Mouse (Mus musculus) kidney, embryonic 16.5 days (tissue): Measurements from ENCODE around the gene Ube2n. TPM values are rescaled to one million over a fixed set of nuclear protein-coding genes. Genes with fewer than 3 reads are reported as not detected.

Experiments used
- ATAC-seq: fragments of 200-750 bp; cut with Nextera tagmentation; 2 replicates; pipeline ENCODE4 v1.8.0; 2017; ENCODE audit warnings: moderate TSS enrichment; ENCODE audit not compliant: low FRiP score, low TSS enrichment
- H3K27ac ChIP-seq: fragments of 300-500 bp; sonication (generic); 2 replicates; pipeline ENCODE4 v1.5.1; 2014; ENCODE audit warnings: low read length
- H3K27me3 ChIP-seq: fragments of 300-500 bp; sonication (generic); 2 replicates; pipeline ENCODE4 v1.6.1; 2014; ENCODE audit warnings: low read length, control low read depth, mixed read lengths; ENCODE audit not compliant: insufficient read depth
- H3K36me3 ChIP-seq: fragments of 300-500 bp; sonication (generic); 2 replicates; pipeline ENCODE4 v1.6.1; 2014; ENCODE audit warnings: low read length, control low read depth, mixed read lengths; ENCODE audit not compliant: insufficient read depth
- H3K4me1 ChIP-seq: fragments of 300-500 bp; sonication (generic); 2 replicates; pipeline ENCODE4 v1.6.1; 2014; ENCODE audit warnings: low read length, control low read depth, mixed read lengths; ENCODE audit not compliant: insufficient read depth
- H3K4me2 ChIP-seq: fragments of 300-500 bp; sonication (generic); replicated peaks from 2 replicates; pipeline ENCODE4 v1.6.1; 2014; ENCODE audit warnings: low read depth, low read length
- H3K4me3 ChIP-seq: fragments of 300-500 bp; sonication (generic); 2 replicates; pipeline ENCODE4 v1.5.1; 2014; ENCODE audit warnings: mild to moderate bottlenecking, low read length
- H3K9ac ChIP-seq: fragments of 300-500 bp; sonication (generic); replicated peaks from 2 replicates; pipeline ENCODE4 v1.6.1; 2014; ENCODE audit warnings: low read length
- H3K9me3 ChIP-seq: fragments of 300-500 bp; sonication (generic); 2 replicates; pipeline ENCODE4 v1.6.1; 2016; ENCODE audit warnings: low read length, control low read depth
- WGBS: fragments of 180-500 bp; shearing (Covaris S2); extraction: QIAGEN DNeasy Blood & Tissue Kit; methylation state at CpG from one replicate; pipeline ENCODE4 v1.1.7; 2014; 5-methylcytosine and 5-hydroxymethylcytosine counted together
- polyA plus RNA-seq: library from polyadenylated mRNA; unstranded; fragments of >200 nt; fragmentation: Nextera tagmentation; extraction: Ambion mirVana; gene quantifications from 2 replicates; pipeline ENCODE4 v1.2.1, GENCODE M21; 2015

Ube2n gene
- polyA plus RNA-seq, 1 experiment from 2014 or later = 353 TPM

GRCm38 (mm10) chr10:95550506-95550905 lies 35.6 kb downstream of the Ube2n start:
- no peak overlapping the region for H3K27ac ChIP-seq
- H3K4me1 ChIP-seq = no peaks in the 10 kb centered on the region
- no peak for ATAC-seq
- no peak overlapping the region for H3K4me3 ChIP-seq
- WGBS = 52% methylated on average over 1 of the region's 1 CpGs
- no peak overlapping the region for H3K9ac ChIP-seq
- H3K9me3 ChIP-seq = no peaks in the 10 kb centered on the region
- H3K36me3 ChIP-seq = peaks cover 42% of the 10 kb centered on the region
- no peaks in the 10 kb centered on the region for H3K27me3 ChIP-seq
- H3K4me2 ChIP-seq = no peak overlapping the region

GRCm38 (mm10) chr10:95551752-95552151 lies 36.8 kb downstream of the Ube2n start:
- no peaks in the 10 kb centered on the region for H3K27me3 ChIP-seq
- peaks cover 32% of the 10 kb centered on the region for H3K36me3 ChIP-seq

GRCm38 (mm10) chr10:95552326-95552725 lies 37.4 kb downstream of the Ube2n start:
- Histone ChIP-seq H3K4me3 (no peak overlapping the region), H3K36me3 (peaks cover 27% of the 10 kb centered on the region), H3K4me1 (peaks cover 10% of the 10 kb centered on the region; the same call in 1 of the 2 replicates), H3K27me3 (no peaks in the 10 kb centered on the region), H3K4me2 (no peak overlapping the region), H3K27ac (no peak overlapping the region), H3K9me3 (no peaks in the 10 kb centered on the region), H3K9ac (no peak overlapping the region)
- ATAC-seq = no peak
- WGBS = 64% methylated on average over 3 of the region's 3 CpGs

More at GRCm38 (mm10) chr10:95551752-95552151, 36.8 kb downstream of the Ube2n start:
- no peak overlapping the region for H3K4me2 ChIP-seq
- H3K4me3 ChIP-seq = no peak overlapping the region
- no peak overlapping the region for H3K9ac ChIP-seq
- H3K4me1 ChIP-seq = peaks cover 10% of the 10 kb centered on the region; the same call in 1 of the 2 replicates
- ATAC-seq = no peak
- no peaks in the 10 kb centered on the region for H3K9me3 ChIP-seq
- H3K27ac ChIP-seq = no peak overlapping the region

- Histone ChIP-seq H3K4me3 (no peak overlapping the region), H3K4me2 (peak overlapping the region; percentile 8; the same call in 1 of the 2 replicates), H3K9ac (peak overlapping the region; percentile 31; the same call in 1 of the 2 replicates), H3K36me3 (peaks cover 12% of the 10 kb centered on the region), H3K4me1 (peaks cover 13% of the 10 kb centered on the region; the same call in 1 of the 2 replicates), H3K9me3 (no peaks in the 10 kb centered on the region), H3K27ac (no peak overlapping the region), H3K27me3 (no peaks in the 10 kb centered on the region)
- no peak for ATAC-seq
- 75% methylated on average over 11 of the region's 11 CpGs for WGBS
Observed at GRCm38 (mm10) chr10:95555866-95556265, 40.9 kb downstream of the Ube2n start.

- Histone ChIP-seq H3K9me3 (no peaks in the 10 kb centered on the region), H3K4me3 (no peak overlapping the region), H3K9ac (no peak overlapping the region), H3K4me1 (peaks cover 16% of the 10 kb centered on the region; the same call in 1 of the 2 replicates), H3K27ac (no peak overlapping the region), H3K4me2 (no peak overlapping the region), H3K27me3 (no peaks in the 10 kb centered on the region), H3K36me3 (peaks cover 8% of the 10 kb centered on the region)
- ATAC-seq = no peak
- 92% methylated on average over 5 of the region's 5 CpGs for WGBS
Observed at GRCm38 (mm10) chr10:95557337-95557828, 42.4 kb downstream of the Ube2n start.

GRCm38 (mm10) chr10:95559426-95559825 lies 44.5 kb downstream of the Ube2n start:
- no peak for ATAC-seq
- peak overlapping the region; percentile 36 for H3K4me3 ChIP-seq
- H3K9me3 ChIP-seq = no peaks in the 10 kb centered on the region
- no peak overlapping the region for H3K27ac ChIP-seq
- 0 out of 2 replicates have a peak overlapping the region, but pooled peaks have one; percentile 35 for H3K9ac ChIP-seq
- H3K4me1 ChIP-seq = peaks cover 17% of the 10 kb centered on the region
- peak overlapping the region; percentile 86; the same call in 1 of the 2 replicates for H3K4me2 ChIP-seq
- no peaks in the 10 kb centered on the region for H3K27me3 ChIP-seq
- 64% methylated on average over 7 of the region's 7 CpGs for WGBS
- H3K36me3 ChIP-seq = peaks cover 8% of the 10 kb centered on the region

GRCm38 (mm10) chr10:95560394-95560983 lies 45.5 kb downstream of the Ube2n start:
- H3K4me1 ChIP-seq = peaks cover 25% of the 10 kb centered on the region
- no peaks in the 10 kb centered on the region for H3K9me3 ChIP-seq
- H3K4me2 ChIP-seq = peak overlapping the region; percentile 86
- H3K9ac ChIP-seq = peak overlapping the region; percentile 51; the same call in 1 of the 2 replicates
- H3K27me3 ChIP-seq = no peaks in the 10 kb centered on the region
- peak overlapping the region; percentile 13; the same call in 1 of the 2 replicates for H3K27ac ChIP-seq
- peaks cover 8% of the 10 kb centered on the region for H3K36me3 ChIP-seq
- 78% methylated on average over 9 of the region's 9 CpGs for WGBS
- H3K4me3 ChIP-seq = peak overlapping the region; percentile 36
- ATAC-seq = no peak

- no peaks in the 10 kb centered on the region for H3K9me3 ChIP-seq
- peak overlapping the region; percentile 93 for H3K4me3 ChIP-seq
- H3K4me2 ChIP-seq = peak overlapping the region; percentile 86
- ATAC-seq = no peak
- H3K27ac ChIP-seq = 0 out of 2 replicates have a peak overlapping the region, but pooled peaks have one; percentile 40
- peak overlapping the region; percentile 92 for H3K9ac ChIP-seq
- 36% methylated on average over 7 of the region's 7 CpGs for WGBS
- peaks cover 8% of the 10 kb centered on the region for H3K36me3 ChIP-seq
- H3K4me1 ChIP-seq = peaks cover 22% of the 10 kb centered on the region
- no peaks in the 10 kb centered on the region for H3K27me3 ChIP-seq
Observed at GRCm38 (mm10) chr10:95561616-95562015, 46.7 kb downstream of the Ube2n start.

- Histone ChIP-seq H3K4me1 (peaks cover 21% of the 10 kb centered on the region), H3K27ac (peak overlapping the region; percentile 84; the same call in 1 of the 2 replicates), H3K4me2 (peak overlapping the region; percentile 86), H3K36me3 (peaks cover 8% of the 10 kb centered on the region), H3K27me3 (no peaks in the 10 kb centered on the region), H3K9me3 (no peaks in the 10 kb centered on the region), H3K4me3 (peak overlapping the region; percentile 93), H3K9ac (peak overlapping the region; percentile 92)
- 4% methylated on average over 8 of the region's 8 CpGs for WGBS
- ATAC-seq = no peak
Observed at GRCm38 (mm10) chr10:95562395-95562794, 47.5 kb downstream of the Ube2n start.
